Mouse (Mus musculus) bone marrow macrophage, adult 2 months (primary cell): ENCODE data around the gene Sh2d3c.

ENCODE experiments used
- CTCF ChIP-seq: IDR thresholded peaks from 2 replicates; pipeline ENCODE4 v1.5.1; 2012; ENCODE audit warnings: low read depth, mild to moderate bottlenecking, low read length, moderate library complexity
- POLR2A ChIP-seq: IDR thresholded peaks from 2 replicates; pipeline ENCODE4 v1.6.1; 2012; ENCODE audit warnings: mild to moderate bottlenecking, low read depth, low read length, borderline replicate concordance

DNA sequence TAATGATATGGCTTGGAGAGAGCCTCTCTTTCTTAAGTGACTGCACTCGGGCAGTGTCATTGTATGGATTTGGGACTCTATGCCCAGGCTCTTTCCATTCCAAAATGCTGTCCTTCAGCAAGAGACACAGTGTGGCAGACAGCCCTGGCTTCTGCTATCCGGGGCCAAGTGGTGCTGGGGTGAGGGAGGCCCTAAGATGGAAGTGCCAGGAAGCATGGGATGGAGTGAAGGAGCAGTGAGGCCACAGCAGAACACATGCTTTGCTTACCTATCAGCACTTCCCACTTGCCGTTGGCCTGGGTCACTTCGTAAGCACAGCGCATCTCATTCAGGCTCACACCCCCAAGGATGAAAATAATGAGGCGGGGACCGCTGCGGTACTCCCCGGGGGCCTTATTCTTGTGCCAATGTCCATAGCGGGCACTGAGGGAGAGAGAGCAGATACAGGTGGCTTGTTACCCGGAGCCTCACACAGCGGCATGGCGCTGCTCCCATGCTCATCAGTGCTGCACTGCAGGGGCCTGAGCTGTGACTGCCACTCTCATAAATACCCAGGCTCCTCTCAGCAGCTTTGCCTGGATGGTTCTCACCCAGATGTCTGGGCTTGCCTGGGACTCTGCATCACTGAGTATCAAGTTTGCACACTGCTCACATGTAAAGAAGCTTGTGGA, 75.0 kb downstream of the Sh2d3c start:
- TF ChIP-seq CTCF (no peak), POLR2A (no peak)
